Mouse (Mus musculus) bone marrow macrophage, adult 2 months (primary cell): ENCODE results near the gene Slc26a10.

ENCODE experiments used
- CTCF ChIP-seq: IDR thresholded peaks from 2 replicates; pipeline ENCODE4 v1.5.1; 2012; ENCODE audit warnings: low read depth, mild to moderate bottlenecking, low read length, moderate library complexity
- POLR2A ChIP-seq: IDR thresholded peaks from 2 replicates; pipeline ENCODE4 v1.6.1; 2012; ENCODE audit warnings: mild to moderate bottlenecking, low read depth, low read length, borderline replicate concordance

DNA sequence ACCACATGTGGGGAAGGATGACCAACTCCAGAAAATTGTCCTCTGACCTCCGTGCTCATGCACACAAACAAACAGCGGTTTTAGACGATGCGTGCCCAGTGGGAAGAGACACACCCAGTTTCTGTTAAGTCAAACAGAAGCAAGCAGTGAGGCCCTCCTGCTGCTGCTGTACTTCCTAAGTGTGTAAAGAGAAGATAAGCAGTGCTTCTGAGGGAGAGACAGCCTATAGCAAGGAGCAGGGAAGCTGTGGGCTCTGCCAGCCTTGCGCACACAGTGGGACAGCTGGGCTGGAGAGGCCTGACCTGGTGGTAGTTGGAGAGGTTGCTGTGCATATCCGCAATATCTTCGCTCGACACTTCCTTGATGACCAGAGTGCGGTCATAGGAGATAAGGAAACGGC lies 24.9 kb upstream of the Slc26a10 start:
- TF ChIP-seq CTCF (no peak), POLR2A (no peak)
